Mouse (Mus musculus): ENCODE measurements around the gene Mcm2. TPM values are rescaled to one million over a fixed set of nuclear protein-coding genes. Genes with fewer than 3 reads are reported as not detected.

Mcm2 gene
- polyA plus RNA-seq, 1 experiment from 2014 or later, result 208 TPM

- H3K9me3 ChIP-seq, result no peaks in the 10 kb centered on the region
- no peak overlapping the region for H3K4me2 ChIP-seq
- whole genome bisulfite sequencing, result 87% methylated on average over 2 of the region's 2 CpGs
- peaks cover 100% of the 10 kb centered on the region for H3K36me3 ChIP-seq
- H3K4me3 ChIP-seq (replicated peaks), result no peak overlapping the region
- H3K9ac ChIP-seq (replicated peaks), result no peak overlapping the region
- H3K27me3 ChIP-seq, result no peaks in the 10 kb centered on the region
- ATAC-seq (ENCODE audit: insufficient number of reproducible peaks, insufficient read depth, low FRiP score, low TSS enrichment, low read depth), result no peak
- no peaks in the 10 kb centered on the region for H3K4me1 ChIP-seq (replicated peaks)
- no peak overlapping the region for H3K27ac ChIP-seq
Measured at GRCm38 (mm10) chr6:88886417-88886967, 12.1 kb downstream of the Mcm2 start.

- no peaks in the 10 kb centered on the region for H3K27me3 ChIP-seq
- no peaks in the 10 kb centered on the region for H3K4me1 ChIP-seq (replicated peaks)
- no peaks in the 10 kb centered on the region for H3K9me3 ChIP-seq
- H3K9ac ChIP-seq (replicated peaks), result no peak overlapping the region
- no peak for ATAC-seq (ENCODE audit: insufficient number of reproducible peaks, insufficient read depth, low FRiP score, low TSS enrichment, low read depth)
- peaks cover 100% of the 10 kb centered on the region for H3K36me3 ChIP-seq
- no peak overlapping the region for H3K4me3 ChIP-seq (replicated peaks)
- no peak overlapping the region for H3K27ac ChIP-seq
- 90% methylated on average over 12 of the region's 12 CpGs for WGBS
- H3K4me2 ChIP-seq, result no peak overlapping the region
Measured at GRCm38 (mm10) chr6:88885644-88886416, 12.8 kb downstream of the Mcm2 start.

- Histone ChIP-seq H3K4me1 (replicated peaks) (no peaks in the 10 kb centered on the region), H3K4me2 (no peak overlapping the region), H3K36me3 (peaks cover 94% of the 10 kb centered on the region), H3K27ac (no peak overlapping the region), H3K9me3 (no peaks in the 10 kb centered on the region), H3K9ac (replicated peaks) (no peak overlapping the region), H3K27me3 (no peaks in the 10 kb centered on the region), H3K4me3 (replicated peaks) (no peak overlapping the region)
- 94% methylated on average over 17 of the region's 17 CpGs for WGBS
- ATAC-seq (ENCODE audit: insufficient number of reproducible peaks, insufficient read depth, low FRiP score, low TSS enrichment, low read depth), result no peak
Measured at GRCm38 (mm10) chr6:88884690-88885089, 13.9 kb downstream of the Mcm2 start.

- no peak for ATAC-seq (ENCODE audit: insufficient number of reproducible peaks, insufficient read depth, low FRiP score, low TSS enrichment, low read depth)
- no peak overlapping the region for H3K4me2 ChIP-seq
- H3K4me3 ChIP-seq (replicated peaks), result no peak overlapping the region
- no peaks in the 10 kb centered on the region for H3K9me3 ChIP-seq
- H3K27me3 ChIP-seq, result no peaks in the 10 kb centered on the region
- 88% methylated on average over 10 of the region's 10 CpGs for WGBS
- no peak overlapping the region for H3K9ac ChIP-seq (replicated peaks)
- H3K36me3 ChIP-seq, result peaks cover 89% of the 10 kb centered on the region
- H3K27ac ChIP-seq, result no peak overlapping the region
- no peaks in the 10 kb centered on the region for H3K4me1 ChIP-seq (replicated peaks)
Measured at GRCm38 (mm10) chr6:88884195-88884594, 14.4 kb downstream of the Mcm2 start.

GRCm38 (mm10) chr6:88881334-88881733 lies 17.2 kb downstream of the Mcm2 start:
- Histone ChIP-seq H3K36me3 (peaks cover 61% of the 10 kb centered on the region), H3K27me3 (no peaks in the 10 kb centered on the region), H3K4me3 (replicated peaks) (no peak overlapping the region), H3K4me1 (replicated peaks) (no peaks in the 10 kb centered on the region), H3K4me2 (no peak overlapping the region), H3K27ac (no peak overlapping the region), H3K9ac (replicated peaks) (no peak overlapping the region), H3K9me3 (no peaks in the 10 kb centered on the region)
- 83% methylated on average over 7 of the region's 7 CpGs for WGBS
- ATAC-seq (ENCODE audit: insufficient number of reproducible peaks, insufficient read depth, low FRiP score, low TSS enrichment, low read depth), result no peak

GRCm38 (mm10) chr6:88879471-88879870 lies 19.1 kb downstream of the Mcm2 start:
- Histone ChIP-seq H3K4me1 (replicated peaks) (0 out of 2 replicates have a peak, but pooled peaks cover 2% of the 10 kb centered on the region), H3K4me2 (no peak overlapping the region), H3K27ac (no peak overlapping the region), H3K9ac (replicated peaks) (no peak overlapping the region), H3K36me3 (peaks cover 42% of the 10 kb centered on the region), H3K27me3 (no peaks in the 10 kb centered on the region; the same call in none of the 2 replicates), H3K9me3 (no peaks in the 10 kb centered on the region), H3K4me3 (replicated peaks) (no peak overlapping the region)
- no peak for ATAC-seq (ENCODE audit: insufficient number of reproducible peaks, insufficient read depth, low FRiP score, low TSS enrichment, low read depth)
- 68% methylated on average over 4 of the region's 4 CpGs for WGBS

GRCm38 (mm10) chr6:88874868-88875508 lies 23.6 kb downstream of the Mcm2 start, which contains the start of gene Podxl2:
Gene Podxl2 (minus strand): TSS chr6:88875044.
- ATAC-seq (ENCODE audit: insufficient number of reproducible peaks, insufficient read depth, low FRiP score, low TSS enrichment, low read depth), result peak; percentile 52
- H3K27me3 ChIP-seq, result peaks cover 14% of the 10 kb centered on the region
- H3K9ac ChIP-seq (replicated peaks), result peak within 1 kb of the TSS; percentile 91
- H3K9me3 ChIP-seq, result no peaks in the 10 kb centered on the region
- H3K36me3 ChIP-seq, result no peaks in the 10 kb centered on the region
- WGBS, result 5% methylated on average over 62 of the region's 63 CpGs
- H3K4me2 ChIP-seq, result peak within 1 kb of the TSS; percentile 96
- peak within 1 kb of the TSS; percentile 88 for H3K4me3 ChIP-seq (replicated peaks)
- H3K4me1 ChIP-seq (replicated peaks), result peaks cover 26% of the 10 kb centered on the region
- H3K27ac ChIP-seq, result no peak within 1 kb of the TSS

- Histone ChIP-seq H3K36me3 (no peaks in the 10 kb centered on the region), H3K27me3 (peaks cover 14% of the 10 kb centered on the region), H3K4me1 (replicated peaks) (peaks cover 26% of the 10 kb centered on the region), H3K4me3 (replicated peaks) (peak overlapping the region; percentile 88), H3K9ac (replicated peaks) (peak overlapping the region; percentile 91), H3K27ac (no peak overlapping the region), H3K9me3 (no peaks in the 10 kb centered on the region), H3K4me2 (peak overlapping the region; percentile 96)
- WGBS, result 3% methylated on average over 61 of the region's 74 CpGs
- peak; percentile 52 for ATAC-seq (ENCODE audit: insufficient number of reproducible peaks, insufficient read depth, low FRiP score, low TSS enrichment, low read depth)
Measured at GRCm38 (mm10) chr6:88873965-88874867, 24.4 kb downstream of the Mcm2 start.

GRCm38 (mm10) chr6:88872811-88873210 lies 25.8 kb downstream of the Mcm2 start:
- Histone ChIP-seq H3K4me3 (replicated peaks) (no peak overlapping the region), H3K27me3 (peaks cover 14% of the 10 kb centered on the region), H3K9ac (replicated peaks) (no peak overlapping the region), H3K4me2 (peak overlapping the region; percentile 96), H3K4me1 (replicated peaks) (peaks cover 26% of the 10 kb centered on the region), H3K9me3 (no peaks in the 10 kb centered on the region), H3K36me3 (no peaks in the 10 kb centered on the region), H3K27ac (no peak overlapping the region)
- no peak for ATAC-seq (ENCODE audit: insufficient number of reproducible peaks, insufficient read depth, low FRiP score, low TSS enrichment, low read depth)
- WGBS, result 41% methylated on average over 7 of the region's 7 CpGs

- ATAC-seq (ENCODE audit: insufficient number of reproducible peaks, insufficient read depth, low FRiP score, low TSS enrichment, low read depth), result no peak
- WGBS, result 51% methylated on average over 8 of the region's 8 CpGs
- Histone ChIP-seq H3K27ac (no peak overlapping the region), H3K36me3 (no peaks in the 10 kb centered on the region), H3K4me1 (replicated peaks) (peaks cover 26% of the 10 kb centered on the region), H3K9ac (replicated peaks) (no peak overlapping the region), H3K9me3 (no peaks in the 10 kb centered on the region), H3K27me3 (peaks cover 14% of the 10 kb centered on the region), H3K4me2 (no peak overlapping the region), H3K4me3 (replicated peaks) (no peak overlapping the region)
Measured at GRCm38 (mm10) chr6:88871546-88871945, 27.0 kb downstream of the Mcm2 start.

- Histone ChIP-seq H3K4me3 (replicated peaks) (no peak overlapping the region), H3K36me3 (no peaks in the 10 kb centered on the region), H3K4me2 (no peak overlapping the region), H3K27ac (no peak overlapping the region), H3K9me3 (no peaks in the 10 kb centered on the region), H3K27me3 (peaks cover 14% of the 10 kb centered on the region), H3K9ac (replicated peaks) (no peak overlapping the region), H3K4me1 (replicated peaks) (peaks cover 26% of the 10 kb centered on the region)
- WGBS, result 74% methylated on average over 4 of the region's 4 CpGs
- no peak for ATAC-seq (ENCODE audit: insufficient number of reproducible peaks, insufficient read depth, low FRiP score, low TSS enrichment, low read depth)
Measured at GRCm38 (mm10) chr6:88870594-88870993, 28.0 kb downstream of the Mcm2 start.

Data from limb, embryonic 12.5 days (tissue).